Mouse (Mus musculus) heart, embryonic 12.5 days (tissue): ENCODE results near the gene 9230104L09Rik. TPM values are rescaled to one million over a fixed set of nuclear protein-coding genes. Genes with fewer than 3 reads are reported as not detected.

Source experiments
- polyA plus RNA-seq: library from polyadenylated mRNA; unstranded; fragments of >200 nt; fragmentation: Nextera tagmentation; extraction: Ambion mirVana; gene quantifications from 2 replicates; pipeline ENCODE4 v1.2.1, GENCODE M21; 2016

The 9230104L09Rik gene
- polyA plus RNA-seq, 1 experiment from 2014 or later = not detected

Other genes starting within 250 kb of the 9230104L09Rik start
- 53.5 and 59.7 TPM in 2 replicates for gene Nxt1, start 192.4 kb downstream of the 9230104L09Rik start, polyA plus RNA-seq
- gene Gzf1, start 184.0 kb downstream of the 9230104L09Rik start, polyA plus RNA-seq = 17.7 and 18.8 TPM in 2 replicates
- gene Napb, start 132.6 kb downstream of the 9230104L09Rik start, polyA plus RNA-seq = 2.8 and 2.9 TPM in 2 replicates
- gene Cstl1, start 114.7 kb downstream of the 9230104L09Rik start, polyA plus RNA-seq = not detected in 2 replicates
- gene Cst11, start 93.5 kb downstream of the 9230104L09Rik start, polyA plus RNA-seq = not detected in 2 replicates
- not detected in 2 replicates for gene 8030411F24Rik, start 83.0 kb downstream of the 9230104L09Rik start, polyA plus RNA-seq
- gene Cst12, start 75.7 kb downstream of the 9230104L09Rik start, polyA plus RNA-seq = not detected in 2 replicates
- gene Cst8, start 66.3 kb downstream of the 9230104L09Rik start, polyA plus RNA-seq = not detected in 2 replicates
- gene Cst13, start 45.0 kb downstream of the 9230104L09Rik start, polyA plus RNA-seq = not detected in 2 replicates
- 1.2 and 1.8 TPM in 2 replicates for gene Cst9, start 29.9 kb downstream of the 9230104L09Rik start, polyA plus RNA-seq
- 745 and 758 TPM in 2 replicates for gene Cst3, start 10.7 kb upstream of the 9230104L09Rik start, polyA plus RNA-seq
- gene Gm1330, start 138.2 kb upstream of the 9230104L09Rik start, polyA plus RNA-seq = not detected in 2 replicates
- gene Gm10750, start 152.2 kb upstream of the 9230104L09Rik start, polyA plus RNA-seq = not detected in 2 replicates